Mouse (Mus musculus): ENCODE results near the gene Adam15.

Gene Adam15

GRCm38 (mm10) chr3:89384331-89385076 lies 34.7 kb upstream of the Adam15 start:
- DNase-seq (ENCODE audit: low spot score in 2 of 2): no peak

- no peak for DNase-seq (ENCODE audit: low spot score in 2 of 2)
Observed at GRCm38 (mm10) chr3:89383651-89384255, 34.0 kb upstream of the Adam15 start.

GRCm38 (mm10) chr3:89382950-89383349 lies 33.2 kb upstream of the Adam15 start:
- no peak for DNase-seq (ENCODE audit: low spot score in 2 of 2)

DNA sequence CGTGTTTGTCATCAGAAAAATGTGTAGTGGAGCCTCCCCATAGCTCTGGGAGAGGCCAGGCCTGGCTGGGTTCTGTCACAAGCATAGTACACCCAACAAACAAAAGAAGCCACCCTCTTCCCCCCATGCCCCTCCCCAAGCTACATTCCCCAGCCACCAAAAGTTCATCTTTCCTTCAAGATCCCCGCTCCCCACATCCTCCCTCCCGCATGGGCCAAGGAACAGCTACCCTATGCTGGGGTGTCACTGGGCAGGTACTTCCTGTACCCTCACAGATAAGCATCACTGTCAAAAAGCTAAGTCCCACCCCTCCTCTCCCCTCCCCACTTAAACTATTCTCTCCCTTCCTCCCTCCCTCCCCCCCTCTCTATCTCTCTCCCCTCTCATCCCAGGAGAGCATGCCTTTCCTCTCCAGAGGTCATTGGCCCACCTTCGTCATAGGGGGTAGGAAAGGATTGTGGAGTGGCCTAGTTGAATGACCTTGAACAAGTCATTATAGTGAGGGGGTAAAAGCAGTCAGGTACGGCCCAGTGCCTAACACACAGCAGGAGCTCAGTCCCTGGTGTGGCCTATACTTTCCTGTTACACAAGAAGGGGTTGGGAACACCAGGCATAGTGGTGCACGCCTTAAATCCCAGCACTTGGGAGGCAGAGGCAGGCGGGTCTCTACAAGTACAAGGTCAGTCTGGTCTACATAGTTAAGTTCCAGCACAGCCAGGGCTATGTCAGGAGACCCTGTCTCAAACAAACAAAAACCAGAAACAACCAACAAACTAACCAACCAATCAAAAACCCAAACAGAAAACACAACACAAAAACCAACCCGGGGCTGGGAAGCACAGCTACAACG lies 32.5 kb upstream of the Adam15 start:
- DNase-seq (ENCODE audit: low spot score in 2 of 2): no peak

GRCm38 (mm10) chr3:89381233-89381632 lies 31.4 kb upstream of the Adam15 start:
- DNase-seq (ENCODE audit: low spot score in 2 of 2): no peak

- DNase-seq (ENCODE audit: low spot score in 2 of 2): no peak
Observed at GRCm38 (mm10) chr3:89380711-89381110, 30.9 kb upstream of the Adam15 start.

DNA sequence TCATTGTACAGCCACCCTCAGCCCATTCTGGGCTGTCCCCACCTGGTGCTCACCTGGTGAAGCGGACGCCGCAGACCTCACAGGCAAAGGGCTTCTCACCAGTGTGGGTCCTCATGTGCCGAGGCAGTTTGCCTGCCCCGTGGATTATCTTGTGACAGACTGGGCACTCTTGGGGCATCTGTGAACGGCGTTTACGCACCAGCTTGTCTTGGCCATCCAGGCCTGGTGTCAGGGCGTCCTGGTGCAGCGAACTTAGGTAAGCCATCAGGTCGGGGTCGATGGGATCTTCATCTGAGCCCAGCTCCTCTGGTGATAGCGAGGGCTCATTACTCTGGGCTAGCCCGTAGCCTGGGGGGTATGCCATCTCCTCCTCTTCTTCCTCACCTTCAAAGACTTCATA lies 30.5 kb upstream of the Adam15 start:
- no peak for DNase-seq (ENCODE audit: low spot score in 2 of 2)

GRCm38 (mm10) chr3:89379388-89380131 lies 29.8 kb upstream of the Adam15 start:
- DNase-seq (ENCODE audit: low spot score in 2 of 2): no peak

DNA sequence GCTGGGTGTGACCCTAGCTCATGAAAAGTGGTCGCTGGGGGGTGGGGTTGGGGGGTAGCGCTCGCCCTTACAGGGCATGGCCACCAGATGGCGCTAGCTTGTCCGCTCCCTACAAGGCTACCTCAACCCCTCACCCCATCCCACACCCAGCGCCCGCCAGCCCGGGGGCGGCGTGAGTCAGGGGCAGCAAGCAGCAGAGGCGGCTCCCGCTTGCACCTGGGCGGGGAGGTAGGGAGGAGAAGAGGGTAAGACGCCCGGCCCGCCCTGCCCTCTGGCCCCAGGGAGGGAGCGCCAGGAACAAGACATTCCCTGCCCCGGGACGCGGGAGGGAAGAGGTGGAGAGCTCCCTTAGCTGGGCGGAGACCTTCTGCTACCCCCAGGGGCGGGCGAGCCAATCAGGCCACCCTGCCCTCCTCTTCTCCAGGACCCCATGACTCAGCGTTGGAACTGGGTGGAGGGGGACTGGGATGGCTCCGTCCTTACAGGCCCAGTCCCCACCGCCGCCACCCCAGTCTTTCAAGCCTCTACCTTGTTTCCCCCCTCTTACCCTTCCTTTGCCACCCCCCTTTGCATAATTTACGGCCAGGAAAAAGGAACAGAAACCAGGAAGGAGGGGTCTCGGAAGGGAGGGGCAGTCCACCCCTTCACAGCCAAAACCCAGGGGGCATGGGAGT lies 28.7 kb upstream of the Adam15 start:
- peak; percentile 57 to 81 for DNase-seq (ENCODE audit: low spot score in 2 of 2)

GRCm38 (mm10) chr3:89377831-89378230 lies 28.0 kb upstream of the Adam15 start:
- DNase-seq (ENCODE audit: low spot score in 2 of 2): no peak

GRCm38 (mm10) chr3:89373581-89374231 lies 23.9 kb upstream of the Adam15 start:
- DNase-seq (ENCODE audit: low spot score in 2 of 2): no peak

DNA sequence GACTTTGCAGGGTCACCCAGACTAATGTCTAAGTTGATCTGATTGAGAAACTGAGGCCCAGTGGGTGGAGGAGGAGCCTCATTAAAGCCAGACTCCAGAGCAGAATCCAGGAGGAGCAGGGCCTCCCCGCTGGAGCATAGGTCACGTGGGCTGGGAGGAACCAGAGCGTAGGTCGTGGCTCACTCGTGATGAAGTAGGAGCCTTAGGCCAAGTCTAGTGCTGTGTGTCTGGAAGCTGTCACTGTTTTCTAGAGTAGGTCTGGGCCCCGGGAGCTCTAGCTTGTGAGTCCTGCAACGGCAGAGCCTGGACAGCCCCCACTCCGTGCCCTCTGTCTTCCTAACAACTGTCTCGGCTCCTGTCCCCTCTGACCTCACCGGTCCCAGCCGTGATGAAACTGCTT lies 17.5 kb upstream of the Adam15 start:
- no peak for DNase-seq (ENCODE audit: low spot score in 2 of 2)

DNA sequence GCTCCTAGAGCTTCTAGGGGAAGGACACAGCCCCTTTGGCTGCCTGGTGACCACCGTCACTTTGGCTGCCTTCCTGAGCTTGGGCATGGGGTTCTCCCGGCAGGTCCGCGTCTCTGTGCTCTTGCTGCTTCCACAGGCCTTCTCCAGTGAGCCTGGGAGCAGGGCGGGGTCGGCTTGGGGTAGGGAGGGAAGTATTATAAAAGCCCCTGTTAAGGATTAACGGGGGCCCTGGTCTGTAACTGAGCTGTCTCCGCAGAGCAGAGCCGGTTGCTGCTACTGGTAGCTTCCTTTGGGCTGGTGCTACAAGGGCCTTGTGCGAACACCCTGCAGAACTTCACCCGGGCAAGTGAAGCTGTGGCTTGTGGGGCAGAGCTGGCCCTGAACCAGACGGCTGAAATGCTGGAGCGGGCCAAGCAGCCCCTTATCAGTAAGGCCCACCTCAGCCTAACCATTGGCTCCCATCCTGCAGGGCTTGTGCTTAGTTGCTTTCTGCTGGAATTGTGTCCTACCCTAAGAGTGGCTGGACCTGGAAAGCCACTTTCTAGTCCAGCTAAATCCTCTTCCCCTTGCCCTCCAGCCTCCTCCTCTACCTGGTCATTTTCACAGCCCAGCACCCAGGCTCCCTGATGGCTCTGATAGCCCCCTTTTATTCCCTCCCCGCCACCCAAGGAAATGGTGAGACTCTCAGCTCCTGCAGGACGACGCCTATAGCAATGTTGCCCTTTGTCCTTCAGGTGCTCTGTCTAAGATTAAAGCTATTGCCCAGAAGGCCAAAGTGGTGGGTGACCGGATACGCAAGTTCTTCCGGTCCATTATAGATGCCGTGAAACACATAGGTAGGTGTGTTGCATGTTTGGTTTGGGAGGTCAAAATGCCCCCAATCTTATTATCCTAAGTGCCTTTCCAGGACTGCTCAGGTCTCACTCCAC lies 16.0 kb upstream of the Adam15 start:
- DNase-seq (ENCODE audit: low spot score in 2 of 2): no peak

DNA sequence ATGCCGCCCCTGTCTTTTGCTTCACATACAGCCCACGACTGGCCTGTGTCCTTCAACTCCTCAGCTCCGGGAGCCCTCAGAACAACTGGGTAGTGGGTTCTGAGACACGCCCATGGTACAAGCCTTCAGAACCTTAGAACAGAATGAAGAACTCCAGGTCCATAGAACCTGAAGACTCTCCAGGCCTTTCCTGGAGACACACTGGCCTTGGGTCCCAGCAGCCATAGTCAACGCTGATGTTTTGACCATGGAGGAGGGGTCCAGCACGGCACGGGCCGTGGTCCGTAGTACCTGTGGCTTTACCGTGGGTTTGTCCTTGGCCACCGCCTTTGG lies 15.3 kb upstream of the Adam15 start, which contains the start of gene Dcst1:
Dcst1 (minus strand) TSS at position 101 of the 333 bp plus-strand sequence.
- DNase-seq (ENCODE audit: low spot score in 2 of 2): no peak

DNA sequence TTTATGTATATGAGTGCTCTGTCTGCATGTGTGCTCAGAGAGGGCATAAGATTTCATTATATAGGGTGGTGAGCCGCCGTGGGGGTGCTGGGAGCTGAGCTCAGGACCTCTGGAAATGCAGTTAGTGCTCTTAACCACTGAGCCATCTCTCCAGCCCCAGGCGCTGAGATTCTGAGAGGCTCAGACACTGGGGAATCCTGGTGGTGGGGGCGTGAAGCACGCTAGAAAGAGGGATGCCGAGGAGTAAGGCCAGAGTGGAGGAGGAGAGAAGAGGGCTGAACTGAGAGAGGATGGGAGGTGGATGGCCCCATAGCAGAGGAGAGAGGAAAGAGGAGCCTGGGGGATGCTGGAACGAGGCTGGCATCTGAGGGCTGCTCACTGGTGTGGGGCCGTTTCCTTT lies 14.8 kb upstream of the Adam15 start:
- no peak for DNase-seq (ENCODE audit: low spot score in 2 of 2)

DNA sequence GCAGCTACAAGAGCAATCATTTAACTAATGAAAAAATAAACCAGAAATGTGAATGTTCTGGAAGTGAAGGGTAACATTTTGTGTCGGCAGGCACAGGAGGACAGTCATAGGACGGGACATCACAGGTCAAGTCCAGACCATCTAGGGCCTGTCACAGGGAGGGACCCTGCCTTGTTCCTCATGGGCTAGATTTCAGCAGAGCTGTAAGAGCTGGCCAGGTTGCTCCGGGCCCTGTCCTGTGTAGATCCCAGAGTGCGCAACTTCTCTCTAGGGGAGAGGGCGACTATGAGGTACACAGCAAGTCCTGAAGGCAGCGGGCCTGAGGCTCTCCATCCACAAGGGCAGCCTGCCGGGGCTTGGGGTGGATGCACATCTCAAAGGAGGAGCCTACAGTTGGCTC lies 11.9 kb upstream of the Adam15 start, which contains the start of gene Dcst2:
Dcst2 (plus strand) TSS at position 301 of the 400 bp plus-strand sequence.
- no peak for DNase-seq (ENCODE audit: low spot score in 2 of 2)

DNA sequence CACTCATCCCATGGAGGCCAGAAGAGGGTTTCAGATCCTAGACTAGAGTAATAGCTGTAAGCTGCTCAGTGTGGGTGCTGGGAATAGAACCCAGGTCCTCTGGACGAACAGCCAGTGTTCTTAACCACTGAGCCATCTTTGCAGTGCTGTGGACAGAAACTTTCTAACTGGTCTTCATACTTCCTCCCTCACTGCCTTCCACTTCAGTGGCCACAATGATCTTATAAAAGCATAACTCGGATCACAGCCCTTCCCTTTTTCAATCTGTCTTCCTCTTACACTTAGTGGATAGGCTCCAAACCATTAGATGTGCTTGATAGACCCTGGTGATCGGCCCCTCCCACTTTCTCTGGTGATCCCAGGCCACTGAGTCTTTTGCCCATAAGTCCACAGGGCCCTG lies 10.4 kb upstream of the Adam15 start:
- no peak for DNase-seq (ENCODE audit: low spot score in 2 of 2)

DNA sequence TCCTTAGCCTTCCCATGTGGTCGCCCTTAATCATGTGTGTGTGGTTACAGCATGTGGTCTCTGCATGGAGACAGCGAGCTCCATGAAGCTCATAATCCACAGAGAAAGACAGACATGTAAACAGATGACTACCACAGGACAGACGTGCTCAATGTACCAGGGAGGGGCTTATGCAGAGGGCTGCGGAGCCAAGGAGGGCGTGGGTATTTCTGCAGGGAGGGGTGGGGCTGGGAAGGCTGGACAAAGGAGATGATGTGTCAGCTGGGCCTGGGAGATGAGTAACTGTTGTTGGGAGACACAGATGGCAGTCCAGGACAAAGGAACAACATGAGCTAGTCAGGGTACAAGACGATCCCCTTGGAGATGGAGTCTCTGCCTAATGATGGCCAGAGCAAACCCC lies 9.8 kb upstream of the Adam15 start:
- no peak for DNase-seq (ENCODE audit: low spot score in 2 of 2)

DNA sequence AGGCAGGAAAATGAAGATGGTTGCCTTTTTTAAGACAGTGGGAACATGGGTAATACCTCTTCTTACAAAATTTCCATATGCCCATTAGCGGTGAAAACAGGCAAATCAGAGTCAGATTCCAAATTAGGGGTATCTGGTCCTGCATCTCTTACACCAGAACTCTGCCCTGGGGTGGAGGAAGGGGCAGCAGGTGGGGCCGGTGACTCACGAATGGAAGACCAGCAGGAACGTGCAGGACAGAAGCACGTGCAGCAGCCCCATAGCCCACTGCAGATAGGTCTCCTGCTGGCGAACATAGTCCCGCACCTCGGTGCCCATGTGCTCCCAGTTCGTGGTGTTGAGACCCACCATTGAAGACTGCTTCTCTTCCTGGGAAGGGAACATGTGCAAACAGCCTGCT lies 6.2 kb upstream of the Adam15 start:
- DNase-seq (ENCODE audit: low spot score in 2 of 2): no peak

DNA sequence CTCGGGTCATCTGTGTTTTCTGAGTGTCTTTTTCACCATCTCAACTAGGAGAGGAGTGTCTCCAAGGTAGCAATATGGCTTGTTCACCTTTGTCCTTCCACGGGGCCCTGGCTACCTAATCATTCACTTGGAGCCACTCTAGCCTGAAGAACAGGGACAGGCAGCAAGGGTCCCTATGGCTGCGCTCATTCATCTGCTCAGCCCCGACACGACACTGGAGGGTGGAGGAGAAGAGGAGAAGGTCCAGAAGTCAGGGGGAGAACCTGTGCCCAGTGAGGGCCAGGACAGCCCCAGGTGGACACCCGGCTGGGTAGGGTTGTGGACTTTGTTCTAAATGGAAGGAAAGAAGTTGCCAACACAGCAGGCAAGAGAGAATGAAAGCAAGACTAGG lies 5.7 kb upstream of the Adam15 start:
- DNase-seq (ENCODE audit: low spot score in 2 of 2): no peak

Measured in cerebellum, postnatal 4 days (tissue).